In the genomic region with DNA sequence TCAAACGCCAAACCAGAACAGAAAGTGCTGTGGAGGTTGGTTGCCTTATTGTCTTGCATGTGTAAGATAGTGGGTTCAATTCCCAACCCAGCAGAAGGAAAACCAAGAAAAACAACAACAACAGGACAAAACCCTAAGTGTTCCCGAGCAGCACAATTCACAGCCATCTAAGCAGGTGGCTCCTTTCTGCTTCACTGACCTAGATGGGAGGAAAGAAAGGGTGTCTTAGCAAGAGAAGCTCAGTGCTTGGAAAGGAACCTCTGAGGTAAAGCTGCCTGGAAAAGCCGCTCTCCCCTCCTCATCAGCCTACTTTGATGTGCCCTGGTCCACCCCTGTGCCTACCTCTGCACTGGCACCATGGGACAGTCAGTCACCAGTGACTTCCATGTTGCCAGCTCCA, we compare ENCODE assay signal across 14 mouse cellular contexts.
"Had no signal": no experiment of that assay in that cellular context is flagged by ENCODE, and none has a peak within 500 bp of the region (broad histone marks: within the 10 kb centered on the region; RNA-seq: fewer than 3 reads in every experiment).

No protein-coding gene starts in this region.

- H3K9ac ChIP-seq: kidney, embryonic 15.5 days; limb, embryonic 13.5 days; liver, embryonic 14.5 days; neural tube, embryonic 15.5 days had no signal

- DNase-seq: kidney, postnatal 14 days; lung, adult 2 months; lung, postnatal 36 days; midbrain, embryonic 14.5 days; right cerebral cortex, adult 18-20 months; right cerebral cortex, postnatal 25 days; thymus, postnatal 36 days had no signal

- H3K4me3 ChIP-seq: kidney, embryonic 15.5 days; limb, embryonic 13.5 days; midbrain, embryonic 10.5 days; myocyte; neural tube, embryonic 15.5 days had no signal

- H3K36me3 ChIP-seq: kidney, embryonic 15.5 days; limb, embryonic 13.5 days; midbrain, embryonic 10.5 days; neural tube, embryonic 15.5 days had no signal

- H3K9me3 ChIP-seq: kidney, embryonic 15.5 days; limb, embryonic 13.5 days; midbrain, embryonic 10.5 days; neural tube, embryonic 15.5 days had no signal

- ATAC-seq: lung, postnatal 0 days had no signal

- H3K27ac ChIP-seq: kidney, embryonic 15.5 days; limb, embryonic 13.5 days; liver, embryonic 14.5 days; midbrain, embryonic 10.5 days; neural tube, embryonic 15.5 days had no signal

- H3K27me3 ChIP-seq: kidney, embryonic 15.5 days; neural tube, embryonic 15.5 days had no signal

- H3K4me2 ChIP-seq: kidney, embryonic 15.5 days; limb, embryonic 13.5 days; neural tube, embryonic 15.5 days had no signal

- H3K4me1 ChIP-seq: kidney, embryonic 15.5 days; limb, embryonic 13.5 days; midbrain, embryonic 10.5 days; neural tube, embryonic 15.5 days had no signal
